Mouse (Mus musculus): ENCODE data around the gene Toe1. TPM values are rescaled to one million over a fixed set of nuclear protein-coding genes. Genes with fewer than 3 reads are reported as not detected.
"Not testable (repeated sequence)": the region's sequence is repeated elsewhere in the genome, so short reads cannot be mapped to it uniquely, and the experiment has no call there.

Gene Toe1
- total RNA-seq (2021) = 10 to 100 TPM; 13.0 to 13.4 TPM
- long read RNA-seq, experiment 1, transcript Toe1-201 (8 exons, 2,090 nt) = major isoform, 5 of 6 reads
- long read RNA-seq, experiment 1, partial matches to known transcripts = 0 of 6 reads
- long read RNA-seq, experiment 1, other reads (novel, unspliced or antisense) = 1 of 6 reads
- long read RNA-seq, experiment 2, partial matches to known transcripts = 1 of 7 reads
- long read RNA-seq, experiment 2, other reads (novel, unspliced or antisense) = 3 of 7 reads

- intact Hi-C loops (cut with DNase I) = no loop called here
- Histone ChIP-seq H3K27ac (peak within 1 kb of the TSS; percentile 96), H3K4me3 (peak within 1 kb of the TSS; percentile 77)
- DNase-seq (ENCODE audit: extremely low spot score in 1 of 2, low spot score in 2 of 2) = peak; percentile 88 to 92
- TF ChIP-seq CTCF (IDR thresholded peaks at IDR 0.05) = no peak
Measured at GRCm38 (mm10) chr4:116807197-116808129, at the start of gene Toe1, which contains the start of gene Mutyh. TSS of gene Toe1 (minus strand) at chr4:116807640. TSS of gene Mutyh (plus strand) at chr4:116807723.

DNA sequence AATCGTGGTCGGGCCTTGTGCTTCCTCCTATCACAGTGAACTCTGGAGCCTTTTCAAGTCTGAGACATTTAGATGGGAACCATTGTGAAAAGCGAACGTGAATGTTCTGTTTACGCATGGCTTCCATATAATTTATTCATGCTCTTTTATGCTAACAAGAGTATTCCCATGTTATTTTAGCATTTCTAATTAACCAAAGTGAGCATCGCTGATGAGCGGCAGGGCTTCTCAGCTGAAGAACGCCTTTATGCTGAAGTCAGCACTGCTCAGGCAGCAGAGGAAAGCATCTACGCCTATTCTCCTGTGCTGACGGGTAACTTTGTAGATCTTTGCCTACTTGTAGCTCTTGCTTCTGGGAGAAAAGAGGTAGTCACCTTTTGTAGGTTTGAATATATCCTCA lies 49.8 kb upstream of the Toe1 start:
- Histone ChIP-seq H3K27ac (no peak overlapping the region), H3K4me3 (no peak overlapping the region)
- intact Hi-C loops (cut with DNase I) = no loop called here
- no peak for TF ChIP-seq CTCF (IDR thresholded peaks at IDR 0.05)
- no peak for DNase-seq (ENCODE audit: extremely low spot score in 1 of 2, low spot score in 2 of 2)

- intact Hi-C loops (cut with DNase I) = no loop called here
- no peak for TF ChIP-seq CTCF (IDR thresholded peaks at IDR 0.05)
- Histone ChIP-seq H3K4me3 (no peak overlapping the region), H3K27ac (no peak overlapping the region)
- DNase-seq (ENCODE audit: extremely low spot score in 1 of 2, low spot score in 2 of 2) = no peak
Measured at GRCm38 (mm10) chr4:116854286-116854685, 46.8 kb upstream of the Toe1 start.

DNA sequence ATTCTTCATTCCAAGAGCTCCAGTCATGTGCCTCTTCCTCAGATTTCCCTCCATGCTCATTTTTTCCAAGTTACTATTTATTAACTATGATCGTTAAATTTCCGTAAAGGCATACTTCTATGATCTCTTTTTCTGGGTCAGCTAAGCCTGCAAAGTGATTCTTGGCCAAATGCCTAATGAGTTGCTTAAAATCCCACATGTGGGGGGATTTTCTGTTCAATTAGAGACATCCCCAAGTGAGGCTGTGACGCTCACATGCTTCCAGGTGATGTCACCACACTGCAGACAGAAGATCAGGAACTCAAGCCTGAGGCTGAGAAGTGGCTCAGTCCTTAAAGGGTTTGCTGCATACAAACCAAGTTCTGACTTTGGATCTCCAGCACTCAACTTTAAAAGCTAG lies 42.5 kb upstream of the Toe1 start:
- TF ChIP-seq CTCF (IDR thresholded peaks at IDR 0.05) = no peak
- DNase-seq (ENCODE audit: extremely low spot score in 1 of 2, low spot score in 2 of 2) = no peak
- intact Hi-C loops (cut with DNase I) = no loop called here

GRCm38 (mm10) chr4:116844324-116844723 lies 36.9 kb upstream of the Toe1 start:
- Histone ChIP-seq H3K4me3 (no peak overlapping the region), H3K27ac (no peak overlapping the region)
- TF ChIP-seq CTCF (IDR thresholded peaks at IDR 0.05) = no peak
- intact Hi-C loops (cut with DNase I) = no loop called here
- DNase-seq (ENCODE audit: extremely low spot score in 1 of 2, low spot score in 2 of 2) = no peak

More for the DNA sequence above, 42.5 kb upstream of the Toe1 start:
- H3K27ac ChIP-seq = no peak overlapping the region
- H3K4me3 ChIP-seq = no peak overlapping the region

DNA sequence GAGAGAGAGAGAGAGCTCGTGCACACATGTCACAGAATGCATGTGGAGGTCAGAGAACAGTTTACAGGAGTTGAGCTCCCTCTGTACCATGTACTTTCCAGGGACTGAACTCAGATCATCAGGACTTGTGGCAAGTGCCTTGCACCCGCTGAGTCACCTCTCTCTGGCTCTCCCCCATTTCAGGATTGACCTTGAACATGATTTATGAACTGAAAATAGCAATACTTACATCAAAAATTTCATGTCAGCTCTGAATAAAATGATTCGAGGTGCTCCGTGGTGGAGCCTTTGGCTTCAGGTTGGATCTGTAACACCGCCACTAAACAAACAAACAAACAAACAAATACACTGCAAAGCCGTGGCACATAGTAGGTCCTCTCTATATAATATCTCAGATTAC lies 33.4 kb upstream of the Toe1 start:
- intact Hi-C loops (cut with DNase I) = no loop called here
- Histone ChIP-seq H3K4me3 (no peak overlapping the region), H3K27ac (no peak overlapping the region)
- TF ChIP-seq CTCF (IDR thresholded peaks at IDR 0.05) = no peak
- DNase-seq (ENCODE audit: extremely low spot score in 1 of 2, low spot score in 2 of 2) = no peak

- intact Hi-C loops (cut with DNase I); DNase-seq (ENCODE audit: extremely low spot score in 1 of 2, low spot score in 2 of 2); H3K27ac ChIP-seq; H3K4me3 ChIP-seq: not testable (repeated sequence)
Measured at GRCm38 (mm10) chr4:116840096-116840495, 32.7 kb upstream of the Toe1 start.

DNA sequence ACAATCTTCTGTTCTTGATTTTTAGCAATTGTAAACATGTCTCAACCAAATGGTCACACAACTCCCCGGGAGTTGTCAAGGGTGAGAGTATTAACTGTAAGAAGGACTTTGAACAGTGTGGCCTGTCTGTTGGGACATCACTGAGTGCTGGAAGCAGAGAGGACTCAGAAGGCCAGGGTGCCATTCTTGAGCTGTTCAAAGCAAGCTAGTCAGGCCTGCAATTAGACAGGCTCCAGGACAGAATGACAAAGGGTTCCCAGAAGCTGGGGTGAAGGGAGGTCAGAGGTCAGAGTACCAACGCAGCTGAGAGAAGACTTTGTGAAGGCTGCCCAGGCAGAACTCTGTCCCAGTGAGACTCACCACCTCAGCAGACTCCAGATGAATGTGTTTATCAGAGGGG lies 31.6 kb upstream of the Toe1 start:
- Histone ChIP-seq H3K27ac (no peak overlapping the region), H3K4me3 (no peak overlapping the region)
- intact Hi-C loops (cut with DNase I) = no loop called here
- DNase-seq (ENCODE audit: extremely low spot score in 1 of 2, low spot score in 2 of 2) = no peak
- TF ChIP-seq CTCF (IDR thresholded peaks at IDR 0.05) = no peak

- intact Hi-C loops (cut with DNase I) = no loop called here
- no peak overlapping the region for H3K4me3 ChIP-seq
- TF ChIP-seq CTCF (IDR thresholded peaks at IDR 0.05) = no peak
- DNase-seq (ENCODE audit: extremely low spot score in 1 of 2, low spot score in 2 of 2) = no peak
- H3K27ac ChIP-seq = no peak overlapping the region
Measured at GRCm38 (mm10) chr4:116830070-116830368, 22.6 kb upstream of the Toe1 start.

DNA sequence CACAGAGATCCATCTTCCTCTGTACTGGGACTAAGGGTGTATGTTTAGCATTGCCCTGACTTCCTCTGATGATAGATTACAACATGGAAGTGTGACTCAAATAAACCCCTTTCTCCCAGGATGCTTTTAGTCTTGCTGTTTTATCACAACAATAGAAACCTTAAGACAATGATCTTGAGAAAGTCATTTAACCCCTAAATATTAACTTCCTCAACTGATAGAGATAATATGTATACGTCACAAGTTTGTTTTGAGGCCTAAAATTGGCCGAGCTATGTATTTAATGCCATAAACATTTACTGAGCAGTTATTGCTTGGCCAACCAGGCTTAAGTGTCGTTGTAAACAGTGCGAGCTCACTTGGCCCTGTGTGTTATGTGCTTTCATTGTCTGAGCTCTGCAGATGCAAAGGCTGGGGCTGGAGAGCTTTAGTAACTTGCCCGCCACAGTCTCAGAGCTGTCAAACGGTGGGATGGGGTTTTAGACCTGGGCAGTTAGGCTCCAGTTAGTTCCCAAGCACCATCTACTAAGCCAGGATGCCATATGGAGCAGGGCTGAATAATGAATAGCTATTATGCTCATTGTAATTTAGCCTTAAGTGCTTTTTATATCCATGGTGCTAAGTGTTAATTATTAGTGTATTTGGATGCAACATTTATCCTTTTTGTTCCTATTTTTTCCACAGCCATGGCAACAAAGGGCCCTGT lies 22.1 kb upstream of the Toe1 start:
- DNase-seq (ENCODE audit: extremely low spot score in 1 of 2, low spot score in 2 of 2) = no peak
- no peak overlapping the region for H3K4me3 ChIP-seq
- H3K27ac ChIP-seq = no peak overlapping the region
- no peak for TF ChIP-seq CTCF (IDR thresholded peaks at IDR 0.05)
- intact Hi-C loops (cut with DNase I) = loop anchor here (5.0 kb wide), 1 partner anchor 48 kb away; the partner anchor contains the start of gene Zswim5

GRCm38 (mm10) chr4:116827819-116828218 lies 20.4 kb upstream of the Toe1 start:
- peak; percentile 84 for TF ChIP-seq CTCF (IDR thresholded peaks at IDR 0.05)
- Histone ChIP-seq H3K27ac (no peak overlapping the region), H3K4me3 (no peak overlapping the region)
- DNase-seq (ENCODE audit: extremely low spot score in 1 of 2, low spot score in 2 of 2) = no peak
- intact Hi-C loops (cut with DNase I) = loop anchor here (5.0 kb wide), 1 partner anchor 49 kb away; the partner anchor contains the start of gene Zswim5

DNA sequence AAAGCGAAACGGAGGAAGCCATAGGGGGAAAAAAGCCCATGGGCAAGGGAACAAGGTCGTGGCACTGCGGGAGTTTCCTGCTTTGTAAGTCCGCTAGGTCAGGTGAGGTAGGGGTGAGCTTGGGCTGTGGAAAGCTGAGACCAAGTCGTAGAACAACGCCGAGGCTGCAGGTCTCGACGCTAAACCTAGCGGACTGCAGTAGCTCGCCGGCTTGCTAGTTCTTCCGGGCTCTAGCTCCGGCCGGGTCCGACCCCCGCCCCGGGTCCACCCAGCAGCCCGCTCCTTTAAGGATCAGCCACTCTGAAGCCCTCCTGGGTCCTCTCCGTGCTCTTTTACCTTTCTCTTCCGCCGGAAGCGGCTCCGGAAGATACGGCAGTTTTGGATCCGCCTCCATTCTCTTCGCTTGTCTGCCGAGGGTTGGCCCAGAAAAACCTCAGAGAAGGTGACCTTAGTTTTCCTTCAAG lies 17.1 kb upstream of the Toe1 start:
- Histone ChIP-seq H3K4me3 (peak overlapping the region; percentile 78), H3K27ac (peak overlapping the region; percentile 91)
- TF ChIP-seq CTCF (IDR thresholded peaks at IDR 0.05) = no peak
- peak; percentile 65 to 69 for DNase-seq (ENCODE audit: extremely low spot score in 1 of 2, low spot score in 2 of 2)
- intact Hi-C loops (cut with DNase I) = loop anchor here (1.0 to 5.0 kb wide), 3 partner anchors 53 to 308 kb away; partner anchors contain the start of genes Plk3 and Zswim5
